Mouse (Mus musculus) cortical plate, adult 2 months (tissue): ENCODE results near the gene Rad51b. TPM values are rescaled to one million over a fixed set of nuclear protein-coding genes. Genes with fewer than 3 reads are reported as not detected.

Experiments
- H3K27ac ChIP-seq: fragments of 200-500 bp; 2 replicates; pipeline ENCODE4 v1.5.1; 2012; ENCODE audit warnings: low read length, control low read depth, inconsistent platforms; ENCODE audit not compliant: insufficient read depth
- H3K4me1 ChIP-seq: fragments of 200-500 bp; 2 replicates; pipeline ENCODE4 v1.6.1; 2011; ENCODE audit warnings: low read length; ENCODE audit not compliant: control insufficient read depth, insufficient read depth
- H3K4me3 ChIP-seq: fragments of 200-500 bp; 2 replicates; pipeline ENCODE4 v1.5.1; 2011; ENCODE audit warnings: mild to moderate bottlenecking, low read length, control low read depth; ENCODE audit not compliant: insufficient read depth
- CTCF ChIP-seq: fragments of 200-500 bp; IDR thresholded peaks from 2 replicates; pipeline ENCODE4 v1.5.1; 2011; ENCODE audit warnings: mild to moderate bottlenecking, control low read depth, low read length; ENCODE audit not compliant: insufficient read depth; ENCODE audit errors: extremely low read depth
- POLR2A ChIP-seq: fragments of 200-500 bp; IDR thresholded peaks from 2 replicates; pipeline ENCODE4 v1.6.1; 2011; ENCODE audit warnings: mild to moderate bottlenecking, low read length, control low read depth; ENCODE audit not compliant: insufficient read depth; ENCODE audit errors: extremely low read depth
- polyA plus RNA-seq: library from polyadenylated mRNA; depleted of rRNA; stranded (reverse); fragments of >200 nt; gene quantifications from 2 replicates; pipeline ENCODE4 v1.2.3, GENCODE M21; 2012

Gene Rad51b
- polyA plus RNA-seq, 1 experiment, result 0.17 TPM

GRCm38 (mm10) chr12:79726959-79727358 lies 429.9 kb downstream of the Rad51b start:
- Histone ChIP-seq H3K4me3 (no peak overlapping the region), H3K27ac (no peak overlapping the region), H3K4me1 (no peaks in the 10 kb centered on the region)
- no peak for TF ChIP-seq POLR2A
- TF ChIP-seq CTCF, result no peak

- no peak overlapping the region for H3K4me3 ChIP-seq
- no peaks in the 10 kb centered on the region for H3K4me1 ChIP-seq
- TF ChIP-seq CTCF (no peak), POLR2A (no peak)
- H3K27ac ChIP-seq, result no peak overlapping the region
Measured at GRCm38 (mm10) chr12:79729926-79730506, 432.9 kb downstream of the Rad51b start.

- Histone ChIP-seq H3K4me3 (no peak overlapping the region), H3K4me1 (no peaks in the 10 kb centered on the region), H3K27ac (no peak overlapping the region)
- TF ChIP-seq CTCF (no peak), POLR2A (no peak)
Measured at GRCm38 (mm10) chr12:79731905-79732304, 434.8 kb downstream of the Rad51b start.

- H3K4me3 ChIP-seq, result no peak overlapping the region
- no peak for TF ChIP-seq CTCF
- no peak for TF ChIP-seq POLR2A
- no peaks in the 10 kb centered on the region for H3K4me1 ChIP-seq
- no peak overlapping the region for H3K27ac ChIP-seq
Measured at GRCm38 (mm10) chr12:79732355-79733115, 435.5 kb downstream of the Rad51b start.

GRCm38 (mm10) chr12:79735341-79735785 lies 438.3 kb downstream of the Rad51b start:
- Histone ChIP-seq H3K27ac (no peak overlapping the region), H3K4me3 (no peak overlapping the region), H3K4me1 (no peaks in the 10 kb centered on the region)
- TF ChIP-seq POLR2A (no peak), CTCF (no peak)

- Histone ChIP-seq H3K4me1 (no peaks in the 10 kb centered on the region), H3K27ac (no peak overlapping the region), H3K4me3 (no peak overlapping the region)
- no peak for TF ChIP-seq CTCF
- TF ChIP-seq POLR2A, result no peak
Measured at GRCm38 (mm10) chr12:79735882-79736281, 438.8 kb downstream of the Rad51b start.

GRCm38 (mm10) chr12:79738700-79739099 lies 441.6 kb downstream of the Rad51b start:
- H3K4me1 ChIP-seq, result no peaks in the 10 kb centered on the region
- no peak overlapping the region for H3K4me3 ChIP-seq
- no peak for TF ChIP-seq POLR2A
- no peak for TF ChIP-seq CTCF
- no peak overlapping the region for H3K27ac ChIP-seq

- TF ChIP-seq POLR2A (no peak), CTCF (no peak)
- Histone ChIP-seq H3K4me1 (no peaks in the 10 kb centered on the region), H3K27ac (no peak overlapping the region), H3K4me3 (no peak overlapping the region)
Measured at GRCm38 (mm10) chr12:79739918-79740639, 443.0 kb downstream of the Rad51b start.

GRCm38 (mm10) chr12:79742211-79742610 lies 445.1 kb downstream of the Rad51b start:
- no peak for TF ChIP-seq CTCF
- no peak for TF ChIP-seq POLR2A
- Histone ChIP-seq H3K4me1 (no peaks in the 10 kb centered on the region), H3K27ac (no peak overlapping the region), H3K4me3 (no peak overlapping the region)

GRCm38 (mm10) chr12:79744131-79744530 lies 447.0 kb downstream of the Rad51b start:
- no peak overlapping the region for H3K27ac ChIP-seq
- TF ChIP-seq CTCF (no peak), POLR2A (no peak)
- H3K4me1 ChIP-seq, result no peaks in the 10 kb centered on the region
- H3K4me3 ChIP-seq, result no peak overlapping the region
